Mouse (Mus musculus): ENCODE results near the gene Zc3h18. TPM values are rescaled to one million over a fixed set of nuclear protein-coding genes. Genes with fewer than 3 reads are reported as not detected.

Zc3h18 gene
- polyA plus RNA-seq, 1 experiment from 2014 or later: 32.4 TPM

DNA sequence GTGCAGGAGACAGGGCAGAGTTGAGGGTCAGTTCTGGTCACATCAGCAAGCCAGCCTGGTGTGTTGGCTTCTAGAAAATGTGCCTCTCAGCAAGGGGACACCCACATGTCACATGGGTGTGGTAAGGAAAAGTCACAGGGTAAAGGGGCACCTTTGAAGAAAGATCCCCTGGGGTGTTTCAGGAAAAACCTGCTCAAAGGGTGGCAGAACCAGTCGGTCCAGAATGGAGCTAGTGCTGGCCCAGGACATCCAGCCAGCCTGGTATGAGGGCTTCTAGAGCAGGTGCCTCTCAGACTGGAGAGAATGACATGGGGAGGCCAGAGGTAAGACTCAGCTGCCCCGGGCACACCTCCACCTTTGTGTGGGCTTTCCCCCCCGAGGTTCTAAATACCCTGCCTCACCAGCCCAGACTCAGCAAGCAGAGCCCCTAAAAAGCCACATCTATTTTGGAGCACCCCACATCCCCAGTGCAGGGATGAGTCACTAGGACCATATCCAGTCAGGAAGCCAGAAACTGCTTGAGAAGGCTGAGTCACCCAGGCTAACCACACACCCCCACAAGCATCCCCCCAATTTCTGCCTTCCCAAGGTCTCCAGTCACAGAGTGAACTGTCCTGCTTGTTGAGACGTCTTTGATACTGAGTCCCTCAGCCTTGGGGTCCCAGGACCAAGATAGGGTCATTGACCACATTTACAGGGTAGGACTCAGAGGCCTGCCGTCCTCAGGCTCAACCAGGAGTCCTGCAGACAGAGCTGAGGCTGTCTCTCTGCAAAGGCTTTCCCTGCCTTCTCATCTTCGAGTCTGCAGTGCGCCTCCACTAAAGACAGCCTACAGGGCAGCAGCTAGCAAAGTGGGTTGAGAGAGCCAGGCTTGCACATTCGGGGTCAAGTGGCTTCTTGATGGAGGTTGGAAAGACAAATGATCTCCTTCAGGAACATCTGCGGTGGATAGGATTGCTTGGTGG lies 20.5 kb upstream of the Zc3h18 start:
- H3K4me3 ChIP-seq (replicated peaks; ENCODE audit: low read length): no peak overlapping the region
- H3K4me2 ChIP-seq (ENCODE audit: low read depth, low read length): peak overlapping the region; percentile 6; the same call in 1 of the 2 replicates
- H3K27ac ChIP-seq (ENCODE audit: low read length): peak overlapping the region; percentile 47; the same call in 1 of the 2 replicates
- no peaks in the 10 kb centered on the region for H3K4me1 ChIP-seq (ENCODE audit: control insufficient read depth, insufficient read depth, low read length)
- no peaks in the 10 kb centered on the region for H3K9me3 ChIP-seq (replicated peaks; ENCODE audit: control insufficient read depth, low read length)
- H3K27me3 ChIP-seq (ENCODE audit: control insufficient read depth, insufficient read depth, low read length): no peaks in the 10 kb centered on the region
- H3K36me3 ChIP-seq (ENCODE audit: control insufficient read depth, insufficient read depth, low read length): no peaks in the 10 kb centered on the region
- peak; percentile 69 for ATAC-seq (ENCODE audit: insufficient read depth, low FRiP score)
- 54% methylated on average over 9 of the region's 9 CpGs for WGBS
- no peak overlapping the region for H3K9ac ChIP-seq (ENCODE audit: low read length)

DNA sequence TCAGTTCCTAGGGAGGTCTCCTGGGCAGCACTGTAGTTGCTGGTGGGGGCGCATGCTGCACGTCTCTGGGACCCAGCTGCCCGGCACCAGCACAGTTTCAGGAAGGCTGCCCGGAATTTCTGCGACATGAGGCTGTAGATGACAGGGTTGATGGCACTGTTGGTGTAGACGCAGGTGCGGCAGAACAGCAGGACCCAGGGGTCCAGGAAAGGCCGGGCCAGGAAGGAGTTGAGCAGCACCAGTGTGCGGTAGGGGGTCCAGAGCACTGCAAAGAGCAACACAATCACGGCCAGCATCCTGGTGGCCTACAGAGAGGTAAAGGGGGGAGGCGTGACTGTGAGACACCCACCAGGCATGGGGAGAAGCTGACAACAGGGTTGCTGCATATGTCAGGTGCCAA lies 19.2 kb upstream of the Zc3h18 start:
- H3K4me3 ChIP-seq (replicated peaks; ENCODE audit: low read length): no peak overlapping the region
- no peak overlapping the region for H3K4me2 ChIP-seq (ENCODE audit: low read depth, low read length)
- no peaks in the 10 kb centered on the region for H3K27me3 ChIP-seq (ENCODE audit: control insufficient read depth, insufficient read depth, low read length)
- no peaks in the 10 kb centered on the region for H3K9me3 ChIP-seq (replicated peaks; ENCODE audit: control insufficient read depth, low read length)
- H3K4me1 ChIP-seq (ENCODE audit: control insufficient read depth, insufficient read depth, low read length): no peaks in the 10 kb centered on the region
- no peak for ATAC-seq (ENCODE audit: insufficient read depth, low FRiP score)
- WGBS: 64% methylated on average over 11 of the region's 11 CpGs
- no peak overlapping the region for H3K9ac ChIP-seq (ENCODE audit: low read length)
- H3K27ac ChIP-seq (ENCODE audit: low read length): no peak overlapping the region
- H3K36me3 ChIP-seq (ENCODE audit: control insufficient read depth, insufficient read depth, low read length): no peaks in the 10 kb centered on the region

DNA sequence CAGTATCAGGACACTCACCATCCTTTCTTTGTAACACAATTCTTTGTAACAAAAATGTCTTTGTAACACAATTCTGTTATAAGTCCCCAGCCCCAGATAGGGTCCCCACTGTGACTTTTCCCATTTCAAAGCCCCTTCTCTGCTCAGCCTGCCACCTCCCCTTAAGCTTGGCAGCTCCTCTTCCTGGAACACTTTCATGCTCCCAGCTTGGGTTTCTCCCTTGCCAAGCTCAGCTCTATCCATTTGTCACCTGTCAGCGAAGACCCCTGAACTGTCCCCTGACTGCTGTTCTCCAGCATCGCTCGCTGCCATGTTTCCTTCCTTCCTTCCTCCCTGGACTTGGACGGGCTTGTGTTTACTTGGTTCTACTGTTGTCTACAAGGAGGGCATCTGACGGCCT lies 18.8 kb upstream of the Zc3h18 start:
- Histone ChIP-seq H3K9me3 (replicated peaks; ENCODE audit: control insufficient read depth, low read length) (no peaks in the 10 kb centered on the region), H3K4me1 (ENCODE audit: control insufficient read depth, insufficient read depth, low read length) (no peaks in the 10 kb centered on the region), H3K27me3 (ENCODE audit: control insufficient read depth, insufficient read depth, low read length) (no peaks in the 10 kb centered on the region), H3K4me3 (replicated peaks; ENCODE audit: low read length) (no peak overlapping the region), H3K9ac (ENCODE audit: low read length) (no peak overlapping the region), H3K36me3 (ENCODE audit: control insufficient read depth, insufficient read depth, low read length) (no peaks in the 10 kb centered on the region), H3K27ac (ENCODE audit: low read length) (no peak overlapping the region), H3K4me2 (ENCODE audit: low read depth, low read length) (no peak overlapping the region)
- 74% methylated on average over 5 of the region's 5 CpGs for WGBS
- ATAC-seq (ENCODE audit: insufficient read depth, low FRiP score): no peak

DNA sequence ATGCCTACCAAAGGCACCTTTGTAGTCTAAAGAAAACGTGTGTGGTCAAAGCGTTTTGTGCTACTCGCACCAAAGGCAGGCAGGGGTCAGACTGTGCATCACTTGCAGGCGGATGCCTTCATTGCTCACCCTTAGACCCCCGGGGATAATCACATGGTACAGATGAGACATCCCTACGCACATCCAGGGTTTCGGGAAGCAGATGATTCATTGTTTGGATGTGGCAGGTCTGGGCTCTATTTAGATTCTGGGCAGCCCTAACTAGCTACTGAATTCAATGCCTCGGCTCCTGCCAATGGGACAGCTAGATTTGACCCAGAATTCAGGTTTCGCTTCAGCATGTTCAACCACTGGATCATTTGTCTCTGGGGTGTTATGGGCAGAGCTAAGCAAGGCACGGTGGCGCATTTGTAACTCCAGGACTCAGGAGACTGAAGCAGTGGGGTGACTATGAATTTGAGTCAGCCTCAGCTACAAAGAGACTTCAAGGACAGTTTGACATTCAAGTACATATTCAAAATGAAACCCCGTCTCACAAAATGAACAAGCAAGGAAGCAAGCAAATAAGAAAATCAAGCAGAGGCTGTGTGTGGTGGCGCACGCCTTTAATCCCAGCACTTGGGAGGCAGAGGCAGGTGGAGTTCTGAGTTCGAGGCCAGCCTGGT lies 17.2 kb upstream of the Zc3h18 start:
- WGBS: 77% methylated on average over 15 of the region's 15 CpGs
- no peak overlapping the region for H3K27ac ChIP-seq (ENCODE audit: low read length)
- no peak for ATAC-seq (ENCODE audit: insufficient read depth, low FRiP score)
- no peak overlapping the region for H3K9ac ChIP-seq (ENCODE audit: low read length)
- no peaks in the 10 kb centered on the region for H3K36me3 ChIP-seq (ENCODE audit: control insufficient read depth, insufficient read depth, low read length)
- no peak overlapping the region for H3K4me3 ChIP-seq (replicated peaks; ENCODE audit: low read length)
- H3K9me3 ChIP-seq (replicated peaks; ENCODE audit: control insufficient read depth, low read length): no peaks in the 10 kb centered on the region
- no peak overlapping the region for H3K4me2 ChIP-seq (ENCODE audit: low read depth, low read length)
- H3K4me1 ChIP-seq (ENCODE audit: control insufficient read depth, insufficient read depth, low read length): no peaks in the 10 kb centered on the region
- H3K27me3 ChIP-seq (ENCODE audit: control insufficient read depth, insufficient read depth, low read length): no peaks in the 10 kb centered on the region

DNA sequence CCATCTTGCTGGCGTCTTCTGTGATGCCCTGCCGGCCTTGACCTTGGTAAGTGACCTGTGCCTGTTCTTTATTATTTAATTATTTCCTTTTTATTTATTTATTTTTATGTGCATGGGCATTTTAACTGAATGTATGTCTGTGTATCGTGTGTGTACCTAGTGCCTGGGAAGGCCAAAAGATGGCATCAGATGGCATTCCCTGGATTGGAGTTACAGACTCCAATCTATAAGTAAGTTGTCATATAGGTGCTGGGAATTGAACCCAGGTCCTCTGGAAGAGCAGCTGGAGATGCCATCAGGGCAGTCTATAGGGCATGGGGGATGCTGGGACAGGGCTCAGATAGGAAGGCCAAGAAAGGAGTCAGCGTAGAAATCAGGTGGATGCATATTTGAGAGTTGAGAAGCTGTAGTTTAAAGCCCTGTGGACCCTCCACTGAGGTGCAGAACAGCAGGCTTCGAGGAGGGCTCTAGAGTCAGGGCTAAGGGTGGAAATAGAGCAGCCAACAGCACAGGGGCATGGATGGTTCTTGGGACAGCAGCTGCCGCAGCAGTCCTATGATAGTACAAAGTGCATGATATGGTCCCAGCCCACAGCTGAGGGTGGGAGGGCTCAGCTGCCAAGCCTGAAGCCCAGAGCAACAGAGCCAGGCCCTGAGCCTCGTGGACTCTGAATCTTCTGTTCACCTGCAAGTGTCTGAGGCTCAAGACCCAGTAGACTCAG lies 15.6 kb upstream of the Zc3h18 start, which contains the start of gene Trhr2:
Gene Trhr2, minus strand, starts transcription at position 51 of the 721 bp plus-strand sequence.
- no peak within 1 kb of the TSS for H3K9ac ChIP-seq (ENCODE audit: low read length)
- H3K27me3 ChIP-seq (ENCODE audit: control insufficient read depth, insufficient read depth, low read length): no peaks in the 10 kb centered on the region
- 78% methylated on average over 7 of the region's 7 CpGs for WGBS
- H3K4me1 ChIP-seq (ENCODE audit: control insufficient read depth, insufficient read depth, low read length): no peaks in the 10 kb centered on the region
- H3K9me3 ChIP-seq (replicated peaks; ENCODE audit: control insufficient read depth, low read length): no peaks in the 10 kb centered on the region
- no peak within 1 kb of the TSS for H3K4me3 ChIP-seq (replicated peaks; ENCODE audit: low read length)
- H3K27ac ChIP-seq (ENCODE audit: low read length): no peak within 1 kb of the TSS
- no peak within 1 kb of the TSS for H3K4me2 ChIP-seq (ENCODE audit: low read depth, low read length)
- no peak for ATAC-seq (ENCODE audit: insufficient read depth, low FRiP score)
- H3K36me3 ChIP-seq (ENCODE audit: control insufficient read depth, insufficient read depth, low read length): no peaks in the 10 kb centered on the region

DNA sequence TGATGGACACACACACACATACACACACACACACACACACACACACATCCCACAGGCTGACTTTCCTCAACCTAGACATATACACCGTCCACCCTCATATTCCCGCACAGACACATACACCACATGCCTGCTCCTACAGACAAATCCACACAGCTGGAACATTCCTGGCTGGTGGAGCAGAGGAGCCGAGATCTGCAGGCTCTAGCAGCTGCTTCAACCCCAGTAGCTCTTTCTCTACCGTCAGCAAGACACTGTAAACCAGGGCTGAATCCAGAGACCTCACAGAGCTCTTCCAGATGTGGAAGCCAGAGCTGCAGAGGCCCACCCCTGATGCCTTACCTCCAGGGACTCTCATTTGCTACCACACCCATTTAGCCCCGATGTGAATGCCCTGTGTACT lies 14.1 kb upstream of the Zc3h18 start:
- H3K9ac ChIP-seq (ENCODE audit: low read length): 0 out of 2 replicates have a peak overlapping the region, but pooled peaks have one; percentile 7
- H3K36me3 ChIP-seq (ENCODE audit: control insufficient read depth, insufficient read depth, low read length): no peaks in the 10 kb centered on the region
- H3K4me1 ChIP-seq (ENCODE audit: control insufficient read depth, insufficient read depth, low read length): no peaks in the 10 kb centered on the region
- H3K27ac ChIP-seq (ENCODE audit: low read length): no peak overlapping the region
- H3K4me3 ChIP-seq (replicated peaks; ENCODE audit: low read length): no peak overlapping the region
- no peak overlapping the region for H3K4me2 ChIP-seq (ENCODE audit: low read depth, low read length)
- peak; percentile 42; the same call in 1 of the 2 replicates for ATAC-seq (ENCODE audit: insufficient read depth, low FRiP score)
- no peaks in the 10 kb centered on the region for H3K9me3 ChIP-seq (replicated peaks; ENCODE audit: control insufficient read depth, low read length)
- H3K27me3 ChIP-seq (ENCODE audit: control insufficient read depth, insufficient read depth, low read length): no peaks in the 10 kb centered on the region
- WGBS: 30% methylated on average over 5 of the region's 5 CpGs

DNA sequence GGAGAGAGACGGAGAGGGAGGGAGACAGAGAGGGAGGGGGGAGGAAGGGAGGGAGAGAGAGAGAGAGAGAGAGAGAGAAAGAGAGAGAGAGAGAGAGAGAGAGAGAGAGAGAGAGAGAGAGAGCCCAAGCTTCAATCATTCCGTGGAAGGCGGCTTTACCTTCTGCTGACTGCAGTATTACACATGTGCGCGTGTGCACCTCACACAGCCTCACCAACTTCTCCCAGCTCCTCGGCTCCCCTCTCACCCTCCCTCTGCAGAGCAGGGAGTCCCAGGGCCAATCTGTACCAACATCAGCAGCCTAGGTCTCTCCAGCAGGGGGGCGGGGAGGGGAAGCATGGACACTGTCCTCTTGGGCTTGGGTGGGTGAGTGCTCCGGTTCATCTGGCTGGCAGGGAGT lies 13.4 kb upstream of the Zc3h18 start:
- Histone ChIP-seq H3K4me2 (ENCODE audit: low read depth, low read length) (no peak overlapping the region), H3K9ac (ENCODE audit: low read length) (no peak overlapping the region), H3K4me3 (replicated peaks; ENCODE audit: low read length) (no peak overlapping the region), H3K4me1 (ENCODE audit: control insufficient read depth, insufficient read depth, low read length) (no peaks in the 10 kb centered on the region), H3K36me3 (ENCODE audit: control insufficient read depth, insufficient read depth, low read length) (no peaks in the 10 kb centered on the region), H3K27me3 (ENCODE audit: control insufficient read depth, insufficient read depth, low read length) (no peaks in the 10 kb centered on the region), H3K9me3 (replicated peaks; ENCODE audit: control insufficient read depth, low read length) (no peaks in the 10 kb centered on the region), H3K27ac (ENCODE audit: low read length) (no peak overlapping the region)
- no peak for ATAC-seq (ENCODE audit: insufficient read depth, low FRiP score)
- 34% methylated on average over 8 of the region's 8 CpGs for WGBS

DNA sequence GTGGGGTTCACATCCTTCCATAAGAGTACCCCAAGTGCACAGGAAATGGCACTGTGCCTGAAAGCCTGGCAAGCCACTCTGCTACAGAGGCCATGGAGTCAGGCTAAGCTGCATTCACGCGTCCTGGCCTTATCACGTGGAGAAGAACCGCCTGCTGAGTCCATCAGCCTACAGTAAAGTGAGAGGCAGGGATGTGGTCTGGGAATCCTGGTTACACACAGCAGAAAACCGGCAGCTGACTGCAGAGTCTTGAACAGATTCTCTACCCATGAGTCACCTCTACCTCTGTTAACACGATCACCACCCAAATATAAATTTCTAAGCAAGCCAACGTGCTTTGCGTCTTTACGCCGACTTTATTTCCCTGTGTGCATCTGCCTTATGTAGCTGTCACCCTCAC lies 7.9 kb upstream of the Zc3h18 start:
- no peaks in the 10 kb centered on the region for H3K9me3 ChIP-seq (replicated peaks; ENCODE audit: control insufficient read depth, low read length)
- 60% methylated on average over 10 of the region's 10 CpGs for WGBS
- H3K4me2 ChIP-seq (ENCODE audit: low read depth, low read length): no peak overlapping the region
- no peaks in the 10 kb centered on the region for H3K36me3 ChIP-seq (ENCODE audit: control insufficient read depth, insufficient read depth, low read length)
- no peak for ATAC-seq (ENCODE audit: insufficient read depth, low FRiP score)
- no peak overlapping the region for H3K27ac ChIP-seq (ENCODE audit: low read length)
- no peak overlapping the region for H3K4me3 ChIP-seq (replicated peaks; ENCODE audit: low read length)
- H3K27me3 ChIP-seq (ENCODE audit: control insufficient read depth, insufficient read depth, low read length): no peaks in the 10 kb centered on the region
- H3K4me1 ChIP-seq (ENCODE audit: control insufficient read depth, insufficient read depth, low read length): peaks cover 8% of the 10 kb centered on the region; the same call in 1 of the 2 replicates
- no peak overlapping the region for H3K9ac ChIP-seq (ENCODE audit: low read length)

Data from stomach, embryonic 16.5 days (tissue).